Mouse (Mus musculus) adrenal gland, postnatal 0 days (tissue): ENCODE data around the gene Tor1aip1. TPM values are rescaled to one million over a fixed set of nuclear protein-coding genes. Genes with fewer than 3 reads are reported as not detected.

Experiments used
- polyA plus RNA-seq: library from polyadenylated mRNA; unstranded; fragments of >200 nt; fragmentation: Nextera tagmentation; extraction: Ambion mirVana; gene quantifications from 2 replicates; pipeline ENCODE4 v1.2.1, GENCODE M21; 2015

The Tor1aip1 gene
- 53.9 and 74.3 TPM in 2 replicates for polyA plus RNA-seq

GRCm38 (mm10) chr1:156035930-156036737, at the start of gene Tor1aip1:
Gene Tor1aip1 (minus strand): TSS chr1:156036480.

GRCm38 (mm10) chr1:156035269-156035929, 881 bp downstream of the Tor1aip1 start, which contains the start of gene Tor1aip2:
Gene Tor1aip2 (plus strand): TSS chr1:156035403.

GRCm38 (mm10) chr1:155973068-155973718, 63.1 kb downstream of the Tor1aip1 start, which contains the start of gene Cep350:
Gene Cep350 (minus strand): TSS chr1:155973255.

Other genes with a start within 250 kb of the Tor1aip1 start
- gene Qsox1, start 223.6 kb downstream of the Tor1aip1 start, polyA plus RNA-seq: 36.6 and 51.1 TPM in 2 replicates
- 3.7 and 6.8 TPM in 2 replicates for gene Cep350, start 63.2 kb downstream of the Tor1aip1 start, polyA plus RNA-seq
- 56.3 and 95.9 TPM in 2 replicates for gene Tor1aip2, start 1.1 kb downstream of the Tor1aip1 start, polyA plus RNA-seq
- 11.1 and 14.9 TPM in 2 replicates for gene Fam163a, start 168.5 kb upstream of the Tor1aip1 start, polyA plus RNA-seq